Mouse (Mus musculus) cerebellum, postnatal 10 days (tissue): ENCODE data around the gene S100g.

Experiments
- DNase-seq, 2 experiments: peaks; one replicate each; pipeline ENCODE4 v3.0.0; 2021; ENCODE audit warnings: mixed read lengths in 2 of 2

Gene S100g

GRCm38 (mm10) chrX:162964383-162964782 is at the start of gene S100g:
Gene S100g, minus strand, starts transcription at chrX:162964599.
- DNase-seq = no peak

GRCm38 (mm10) chrX:162992121-162992520 is 27.7 kb upstream of the S100g start:
- DNase-seq = no peak

GRCm38 (mm10) chrX:162991396-162991795 is 27.0 kb upstream of the S100g start:
- no peak for DNase-seq

DNA sequence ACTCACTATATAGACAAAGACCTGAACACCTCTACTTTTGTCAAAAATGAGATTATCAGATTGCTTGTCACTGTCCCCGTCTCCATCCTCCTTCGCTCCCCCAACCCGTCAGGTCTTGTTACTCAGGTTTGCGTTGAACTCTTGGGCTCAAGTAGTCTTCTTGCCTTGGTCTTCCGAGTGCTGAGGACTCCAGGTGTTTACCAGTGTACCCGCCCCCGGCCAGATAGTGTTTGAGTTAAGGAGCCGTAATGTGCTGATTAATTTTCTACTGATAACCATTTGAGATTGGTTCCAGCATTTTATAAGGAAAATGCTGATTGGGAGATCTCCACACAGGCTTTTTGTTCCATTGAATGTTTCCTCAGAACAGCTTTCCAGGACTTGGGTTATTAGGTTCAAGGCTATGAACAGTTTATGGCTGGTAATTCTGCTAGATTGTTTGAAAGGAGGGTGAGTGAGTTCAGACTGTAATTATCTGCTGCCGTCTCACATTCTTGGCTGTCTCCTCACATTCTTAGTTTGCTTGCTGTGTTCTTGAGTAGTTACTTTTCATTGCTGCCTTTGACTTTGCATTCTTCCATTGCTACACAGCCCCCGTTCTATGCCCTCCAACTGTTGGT is 22.6 kb upstream of the S100g start:
- DNase-seq = no peak

DNA sequence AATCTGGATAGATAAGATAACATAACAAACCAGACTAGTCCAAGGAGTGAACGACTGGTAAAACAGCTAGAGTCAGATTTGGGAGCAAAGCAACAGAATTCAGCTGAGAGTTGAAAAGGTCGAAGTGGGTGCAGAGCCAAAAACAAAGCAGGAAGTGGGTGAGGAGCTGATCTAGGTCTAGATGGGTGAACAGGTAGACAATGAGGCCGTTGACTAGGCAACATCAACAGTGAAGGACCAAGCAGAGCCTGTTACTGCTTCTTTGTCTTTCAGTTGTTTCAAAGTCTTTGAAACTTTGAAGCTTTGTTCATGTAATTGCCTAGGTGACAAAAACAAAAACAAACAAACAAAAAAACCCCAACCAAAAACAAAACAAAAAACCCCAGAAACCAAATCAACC is 11.8 kb upstream of the S100g start:
- DNase-seq = no peak

GRCm38 (mm10) chrX:162967456-162967855 is 3.1 kb upstream of the S100g start:
- no peak for DNase-seq

DNA sequence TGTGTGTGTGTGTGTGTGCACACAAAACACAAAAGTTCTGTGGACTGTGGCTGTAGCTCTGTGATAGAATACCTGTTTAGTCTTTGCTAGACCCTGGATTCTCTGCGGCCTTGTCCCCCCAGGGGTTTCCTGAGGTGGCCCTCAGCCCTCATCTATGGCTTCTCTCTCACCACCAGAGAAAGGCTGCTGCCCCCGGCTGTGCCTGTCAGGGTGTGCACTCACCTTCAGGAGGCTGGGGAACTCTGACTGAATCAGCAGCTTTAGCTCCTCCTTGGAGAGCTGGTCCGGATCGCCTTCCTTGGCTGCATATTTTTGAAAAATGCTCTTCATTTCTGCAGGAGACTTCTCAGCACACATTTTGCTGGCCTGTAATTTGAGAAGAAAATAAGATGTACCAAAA is 559 bp downstream of the S100g start:
- no peak for DNase-seq

DNA sequence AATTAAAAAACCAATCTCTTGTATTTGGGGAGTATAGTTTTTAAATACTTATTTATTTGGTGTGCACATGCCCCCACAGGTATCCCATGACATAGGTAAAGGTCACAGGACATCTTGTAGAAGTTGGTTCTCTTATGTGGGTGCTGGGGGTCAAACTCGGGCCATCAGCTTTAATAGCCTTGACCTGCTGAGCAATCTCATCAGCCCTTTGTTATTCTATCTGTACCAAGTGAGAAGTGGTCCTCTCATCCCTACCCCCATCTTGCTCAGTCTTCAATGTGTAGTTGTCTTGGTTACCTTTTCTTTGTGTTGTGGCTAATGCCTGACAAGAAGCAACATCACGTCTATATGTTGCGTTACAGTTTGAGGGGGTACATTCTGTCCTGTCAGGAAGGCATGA is 6.5 kb downstream of the S100g start:
- no peak for DNase-seq

GRCm38 (mm10) chrX:162949811-162950439 is 14.5 kb downstream of the S100g start:
- DNase-seq = peak; percentile 63 to 70

- DNase-seq = no peak
Measured at GRCm38 (mm10) chrX:162942027-162942426, 22.4 kb downstream of the S100g start.

DNA sequence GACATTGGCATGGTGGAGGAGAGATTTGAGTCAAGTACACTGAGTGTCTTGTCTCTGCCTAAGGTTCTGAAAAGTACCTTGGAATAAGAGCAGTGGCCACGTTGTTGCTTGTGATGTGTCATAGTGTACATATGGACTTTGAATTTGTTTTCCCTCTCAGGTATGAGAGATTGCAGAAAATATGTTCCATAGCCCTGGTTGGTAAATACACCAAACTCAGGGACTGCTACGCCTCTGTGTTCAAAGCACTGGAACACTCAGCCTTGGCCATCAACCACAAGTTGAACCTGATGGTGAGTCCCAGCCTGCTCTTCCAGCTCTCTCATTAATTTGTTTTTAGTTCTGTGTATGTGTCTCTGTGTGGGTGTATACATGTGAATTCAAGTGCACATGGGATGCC is 32.9 kb downstream of the S100g start:
- DNase-seq = no peak

DNA sequence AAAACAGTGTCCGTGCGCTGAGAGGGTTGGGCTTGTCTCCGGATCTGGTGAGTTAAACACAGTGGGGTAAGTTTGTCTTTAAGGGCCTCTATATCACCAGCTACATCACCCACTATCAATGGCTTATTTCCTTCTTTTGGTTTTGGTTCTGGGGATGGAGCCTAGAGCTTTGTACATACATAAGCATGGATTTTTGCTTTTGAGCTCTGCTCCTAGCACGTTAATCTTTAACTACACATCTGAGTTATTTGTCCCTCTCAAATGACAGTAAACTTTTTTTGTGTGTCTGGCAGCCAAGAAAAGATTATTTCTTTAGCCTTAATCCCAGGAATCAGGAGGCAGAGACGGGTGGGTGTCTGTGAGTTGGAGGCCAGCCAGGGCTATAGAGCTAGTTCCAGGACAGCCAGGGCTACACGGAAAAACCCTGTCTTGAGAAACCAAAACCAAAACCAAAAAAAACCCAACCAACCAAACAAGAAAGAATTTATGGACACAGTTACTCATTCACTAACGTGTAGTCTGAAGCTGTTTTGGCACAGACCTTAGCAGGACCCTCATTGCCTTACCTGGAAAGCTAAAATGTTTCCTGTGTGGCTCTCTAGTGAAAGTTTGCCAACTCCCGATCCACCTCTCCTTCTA is 42.8 kb downstream of the S100g start:
- DNase-seq = no peak

DNA sequence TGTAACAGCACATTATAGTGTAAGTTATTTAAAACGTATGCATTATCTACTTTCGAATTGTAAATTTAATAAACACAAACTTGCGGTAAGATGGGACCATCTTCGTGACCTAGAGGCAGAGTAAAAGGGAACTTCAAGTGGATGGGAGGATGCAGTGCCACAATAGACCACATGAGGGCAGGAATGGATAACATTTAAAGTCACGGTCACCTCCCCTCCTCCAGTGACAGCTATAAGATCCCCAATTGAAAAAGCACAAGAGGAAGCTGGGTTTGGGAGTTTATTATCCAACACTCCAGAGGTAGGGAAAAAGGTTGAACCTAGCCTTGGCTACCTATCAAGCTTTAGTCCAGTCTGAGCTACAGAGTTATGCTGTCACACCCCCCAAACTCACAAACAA is 48.7 kb downstream of the S100g start:
- DNase-seq = peak; percentile 73 to 75

DNA sequence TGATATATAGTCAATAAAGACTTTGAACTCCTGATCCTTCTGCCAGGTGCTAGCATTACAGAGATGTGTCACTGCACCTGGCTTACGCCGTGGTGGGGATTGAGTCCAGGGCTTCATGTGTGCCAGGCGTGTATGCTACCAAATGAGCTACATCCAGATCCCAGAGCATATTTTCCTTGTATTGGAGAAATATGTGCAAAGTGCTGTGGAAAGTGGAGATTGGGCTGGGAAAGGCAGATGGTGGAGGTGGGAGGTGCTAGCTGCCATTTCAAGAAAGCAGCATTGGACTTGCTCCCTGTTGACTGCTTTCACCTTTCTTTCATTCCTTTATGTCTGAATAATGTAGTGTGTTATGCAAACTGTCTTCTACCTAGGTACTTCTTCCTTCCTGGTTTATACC is 50.7 kb downstream of the S100g start:
- DNase-seq = no peak
